Mouse (Mus musculus) heart, postnatal 0 days (tissue): ENCODE data around the gene Gle1. TPM values are rescaled to one million over a fixed set of nuclear protein-coding genes. Genes with fewer than 3 reads are reported as not detected.
"Not testable (repeated sequence)": the region's sequence is repeated elsewhere in the genome, so short reads cannot be mapped to it uniquely, and the experiment has no call there.

Experiments used
- ATAC-seq: fragments of 200-750 bp; cut with Nextera tagmentation; 2 replicates; pipeline ENCODE4 v1.8.0; 2017; ENCODE audit warnings: low read depth, moderate number of reproducible peaks, moderate library complexity; ENCODE audit not compliant: insufficient read depth
- DNase-seq: peaks from one replicate; pipeline ENCODE4 v3.0.0-alpha.2; 2016; ENCODE audit warnings: low spot score
- H3K27ac ChIP-seq: fragments of 300-500 bp; sonication (generic); 2 replicates; pipeline ENCODE4 v1.5.1; 2014; ENCODE audit warnings: low read depth, mild to moderate bottlenecking
- H3K27me3 ChIP-seq: fragments of 300-500 bp; sonication (generic); 2 replicates; pipeline ENCODE4 v1.6.1; 2014; ENCODE audit warnings: low read length, mixed read lengths; ENCODE audit not compliant: control insufficient read depth, insufficient read depth
- H3K36me3 ChIP-seq: fragments of 300-500 bp; sonication (generic); replicated peaks from 2 replicates; pipeline ENCODE4 v1.6.1; 2014; ENCODE audit warnings: low read length, mixed read lengths; ENCODE audit not compliant: control insufficient read depth, insufficient read depth
- H3K4me1 ChIP-seq: fragments of 300-500 bp; sonication (generic); 2 replicates; pipeline ENCODE4 v1.6.1; 2014; ENCODE audit warnings: antibody characterized with exemption; ENCODE audit not compliant: control insufficient read depth, insufficient read depth
- H3K4me2 ChIP-seq: fragments of 300-500 bp; sonication (generic); 2 replicates; pipeline ENCODE4 v1.6.1; 2014; ENCODE audit warnings: low read depth, mild to moderate bottlenecking, low read length, moderate library complexity
- H3K4me3 ChIP-seq: fragments of 300-500 bp; sonication (generic); 2 replicates; pipeline ENCODE4 v1.5.1; 2014; ENCODE audit warnings: low read depth, low read length
- H3K9ac ChIP-seq: fragments of 300-500 bp; sonication (generic); replicated peaks from 2 replicates; pipeline ENCODE4 v1.6.1; 2014; ENCODE audit warnings: low read depth, low read length, mixed read lengths
- H3K9me3 ChIP-seq: fragments of 300-500 bp; sonication (generic); replicated peaks from 2 replicates; pipeline ENCODE4 v1.6.1; 2016; ENCODE audit warnings: low read length; ENCODE audit not compliant: control insufficient read depth
- CTCF ChIP-seq: IDR thresholded peaks from 2 replicates; pipeline ENCODE4 v1.5.1; 2016; ENCODE audit warnings: antibody characterized with exemption, control low read depth, low read depth
- EP300 ChIP-seq: IDR thresholded peaks from 2 replicates; pipeline ENCODE4 v1.6.1; 2016; ENCODE audit warnings: antibody characterized with exemption, low read depth
- WGBS: fragments of 180-500 bp; shearing (Covaris S2); extraction: QIAGEN DNeasy Blood & Tissue Kit; methylation state at CpG from one replicate; pipeline ENCODE4 v1.1.7; 2014; 5-methylcytosine and 5-hydroxymethylcytosine counted together
- polyA plus RNA-seq: library from polyadenylated mRNA; unstranded; fragments of >200 nt; fragmentation: Nextera tagmentation; extraction: Ambion mirVana; gene quantifications from 2 replicates; pipeline ENCODE4 v1.2.1, GENCODE M21; 2015
- total RNA-seq: library from RNA; depleted of rRNA; stranded (reverse); fragments of >200 nt; gene quantifications from 2 replicates; pipeline ENCODE4 v1.2.3, GENCODE M21; 2014; ENCODE audit warnings: low replicate concordance

Gene Gle1
- total and polyA plus RNA-seq, 2 experiments from 2014 or later, result 21.4 to 22.8 TPM

- ATAC-seq (no peak), DNase-seq (no peak)
- Histone ChIP-seq H3K27ac (no peak overlapping the region), H3K4me1 (peaks cover 6% of the 10 kb centered on the region; the same call in 1 of the 2 replicates), H3K9ac (no peak overlapping the region), H3K9me3 (no peaks in the 10 kb centered on the region), H3K36me3 (peaks cover 48% of the 10 kb centered on the region), H3K4me2 (no peak overlapping the region), H3K27me3 (no peaks in the 10 kb centered on the region), H3K4me3 (no peak overlapping the region)
- no peak for TF ChIP-seq EP300
- no peak for TF ChIP-seq CTCF
- WGBS, result 93% methylated on average over 6 of the region's 6 CpGs
Observed at GRCm38 (mm10) chr2:29891773-29892172, 43.5 kb upstream of the Gle1 start.

GRCm38 (mm10) chr2:29896071-29896470 lies 39.2 kb upstream of the Gle1 start:
- Histone ChIP-seq H3K27me3 (no peaks in the 10 kb centered on the region), H3K4me1 (no peaks in the 10 kb centered on the region), H3K27ac (no peak overlapping the region), H3K9me3 (no peaks in the 10 kb centered on the region), H3K4me3 (no peak overlapping the region), H3K9ac (no peak overlapping the region), H3K36me3 (peaks cover 91% of the 10 kb centered on the region), H3K4me2 (no peak overlapping the region)
- WGBS, result 90% methylated on average over 1 of the region's 1 CpGs
- DNase-seq (no peak), ATAC-seq (no peak)
- TF ChIP-seq CTCF, result no peak
- TF ChIP-seq EP300, result no peak

GRCm38 (mm10) chr2:29897366-29897765 lies 37.9 kb upstream of the Gle1 start:
- no peak for TF ChIP-seq EP300
- TF ChIP-seq CTCF, result no peak

GRCm38 (mm10) chr2:29898081-29898480 lies 37.1 kb upstream of the Gle1 start:
- Histone ChIP-seq H3K36me3 (peaks cover 98% of the 10 kb centered on the region), H3K4me2 (no peak overlapping the region), H3K4me3 (no peak overlapping the region), H3K27me3 (no peaks in the 10 kb centered on the region), H3K27ac (no peak overlapping the region), H3K4me1 (no peaks in the 10 kb centered on the region), H3K9me3 (no peaks in the 10 kb centered on the region), H3K9ac (no peak overlapping the region)
- WGBS, result 93% methylated on average over 1 of the region's 1 CpGs
- TF ChIP-seq EP300 (no peak), CTCF (no peak)
- DNase-seq (no peak), ATAC-seq (no peak)

More at GRCm38 (mm10) chr2:29897366-29897765, 37.9 kb upstream of the Gle1 start:
- Histone ChIP-seq H3K27ac (no peak overlapping the region), H3K9me3 (no peaks in the 10 kb centered on the region), H3K9ac (no peak overlapping the region), H3K36me3 (peaks cover 98% of the 10 kb centered on the region), H3K27me3 (no peaks in the 10 kb centered on the region), H3K4me2 (no peak overlapping the region), H3K4me3 (no peak overlapping the region), H3K4me1 (no peaks in the 10 kb centered on the region)
- ATAC-seq (no peak), DNase-seq (no peak)
- 84% methylated on average over 2 of the region's 2 CpGs for WGBS

GRCm38 (mm10) chr2:29902194-29902593 lies 33.0 kb upstream of the Gle1 start:
- TF ChIP-seq CTCF (no peak), EP300 (no peak)
- H3K9ac ChIP-seq, result no peak overlapping the region
- no peaks in the 10 kb centered on the region for H3K4me1 ChIP-seq
- H3K36me3 ChIP-seq, result peaks cover 99% of the 10 kb centered on the region
- H3K27me3 ChIP-seq, result no peaks in the 10 kb centered on the region
- H3K9me3 ChIP-seq, result no peaks in the 10 kb centered on the region
- WGBS, result 79% methylated on average over 10 of the region's 10 CpGs
- no peak for DNase-seq
- no peak overlapping the region for H3K4me2 ChIP-seq
- ATAC-seq, result no peak
- no peak overlapping the region for H3K4me3 ChIP-seq
- H3K27ac ChIP-seq, result no peak overlapping the region

- H3K4me3 ChIP-seq, H3K4me1 ChIP-seq, H3K9ac ChIP-seq, DNase-seq, H3K4me2 ChIP-seq, H3K27ac ChIP-seq, ATAC-seq, H3K27me3 ChIP-seq, H3K9me3 ChIP-seq: not testable (repeated sequence)
- WGBS, result 73% methylated on average over 2 of the region's 2 CpGs
- peaks cover 77% of the 10 kb centered on the region for H3K36me3 ChIP-seq
Observed at GRCm38 (mm10) chr2:29908171-29908570, 27.1 kb upstream of the Gle1 start.
